Mouse (Mus musculus) spleen, adult 12 weeks (tissue): ENCODE data around the gene Tmem120b.

Experiments
- DNase-seq: peaks from one replicate; pipeline ENCODE4 v3.0.0; 2022; ENCODE audit warnings: low spot score

Gene Tmem120b

GRCm38 (mm10) chr5:123093077-123093633 is 24.9 kb downstream of the Tmem120b start:
- DNase-seq = peak; percentile 51

GRCm38 (mm10) chr5:123094238-123094991 is 26.2 kb downstream of the Tmem120b start:
- DNase-seq = peak; percentile 70

GRCm38 (mm10) chr5:123096299-123096698 is 28.1 kb downstream of the Tmem120b start:
- no peak for DNase-seq

- DNase-seq = no peak
Measured at GRCm38 (mm10) chr5:123098487-123098886, 30.3 kb downstream of the Tmem120b start.

GRCm38 (mm10) chr5:123102376-123102775 is 34.2 kb downstream of the Tmem120b start:
- no peak for DNase-seq

GRCm38 (mm10) chr5:123103556-123103955 is 35.3 kb downstream of the Tmem120b start:
- no peak for DNase-seq

- DNase-seq = no peak
Measured at GRCm38 (mm10) chr5:123104769-123105168, 36.6 kb downstream of the Tmem120b start.

- no peak for DNase-seq
Measured at GRCm38 (mm10) chr5:123109452-123110203, 41.4 kb downstream of the Tmem120b start.

GRCm38 (mm10) chr5:123110296-123110721 is 42.1 kb downstream of the Tmem120b start:
- no peak for DNase-seq

- no peak for DNase-seq
Measured at GRCm38 (mm10) chr5:123114109-123114508, 45.9 kb downstream of the Tmem120b start.

GRCm38 (mm10) chr5:123114924-123115323 is 46.7 kb downstream of the Tmem120b start:
- DNase-seq = no peak

GRCm38 (mm10) chr5:123116080-123116479 is 47.9 kb downstream of the Tmem120b start:
- DNase-seq = no peak

GRCm38 (mm10) chr5:123117257-123117656 is 49.0 kb downstream of the Tmem120b start:
- DNase-seq = peak; percentile 69

GRCm38 (mm10) chr5:123117773-123118172 is 49.6 kb downstream of the Tmem120b start:
- no peak for DNase-seq

GRCm38 (mm10) chr5:123118826-123119225 is 50.6 kb downstream of the Tmem120b start:
- DNase-seq = no peak

- no peak for DNase-seq
Measured at GRCm38 (mm10) chr5:123120624-123121215, 52.5 kb downstream of the Tmem120b start.

GRCm38 (mm10) chr5:123122181-123122580 is 54.0 kb downstream of the Tmem120b start:
- no peak for DNase-seq

- DNase-seq = no peak
Measured at GRCm38 (mm10) chr5:123125105-123125504, 56.9 kb downstream of the Tmem120b start.

- DNase-seq = no peak
Measured at GRCm38 (mm10) chr5:123125638-123126406, 57.6 kb downstream of the Tmem120b start.

GRCm38 (mm10) chr5:123127031-123127430 is 58.8 kb downstream of the Tmem120b start:
- DNase-seq = no peak

GRCm38 (mm10) chr5:123128426-123129169 is 60.4 kb downstream of the Tmem120b start:
- DNase-seq = peak; percentile 68
